Mouse (Mus musculus) liver, embryonic 18 days (tissue): ENCODE measurements around the gene Tas1r1. TPM values are rescaled to one million over a fixed set of nuclear protein-coding genes. Genes with fewer than 3 reads are reported as not detected.

Experiments used
- polyA plus RNA-seq: library from polyadenylated mRNA; depleted of rRNA; stranded (reverse); fragments of >200 nt; gene quantifications from 2 replicates; pipeline ENCODE4 v1.2.3, GENCODE M21; 2012; rRNA removed

Gene Tas1r1
- 0.04 and 0.08 TPM in 2 replicates for polyA plus RNA-seq

GRCm38 (mm10) chr4:152038225-152038984 is at the start of gene Tas1r1:
TSS of gene Tas1r1 (minus strand) at chr4:152038568.

GRCm38 (mm10) chr4:152072121-152072601 is 33.8 kb upstream of the Tas1r1 start, which contains the start of gene Plekhg5:
TSS of gene Plekhg5 (plus strand) at chr4:152072498.

GRCm38 (mm10) chr4:152038985-152039830 is 840 bp upstream of the Tas1r1 start, which contains the start of gene Nol9:
TSS of gene Nol9 (plus strand) at chr4:152039321.

GRCm38 (mm10) chr4:152027524-152027923 is 10.8 kb downstream of the Tas1r1 start, which contains the start of gene Zbtb48:
TSS of gene Zbtb48 (minus strand) at chr4:152027671.

GRCm38 (mm10) chr4:152008622-152009075 is 29.7 kb downstream of the Tas1r1 start, which contains the start of gene Klhl21:
TSS of gene Klhl21 (plus strand) at chr4:152008803.

GRCm38 (mm10) chr4:151996173-151996950 is 42.0 kb downstream of the Tas1r1 start, which contains the start of gene Phf13:
TSS of gene Phf13 (minus strand) at chr4:151996258.

GRCm38 (mm10) chr4:151988342-151989109 is 49.8 kb downstream of the Tas1r1 start, which contains the start of gene Thap3:
TSS of gene Thap3 (minus strand) at chr4:151988997.

Other genes starting within 250 kb of the Tas1r1 start
- gene Camta1, start 176.7 kb downstream of the Tas1r1 start, polyA plus RNA-seq: 6.8 and 10.7 TPM in 2 replicates
- 26.8 and 27.1 TPM in 2 replicates for gene Dnajc11, start 104.9 kb downstream of the Tas1r1 start, polyA plus RNA-seq
- 7.2 and 7.9 TPM in 2 replicates for gene Thap3, start 49.6 kb downstream of the Tas1r1 start, polyA plus RNA-seq
- 1.9 and 2.0 TPM in 2 replicates for gene Phf13, start 42.3 kb downstream of the Tas1r1 start, polyA plus RNA-seq
- 3.0 and 3.4 TPM in 2 replicates for gene Klhl21, start 29.8 kb downstream of the Tas1r1 start, polyA plus RNA-seq
- 9.7 and 11.2 TPM in 2 replicates for gene Zbtb48, start 10.9 kb downstream of the Tas1r1 start, polyA plus RNA-seq
- gene Nol9, start 753 bp upstream of the Tas1r1 start, polyA plus RNA-seq: 6.7 and 7.9 TPM in 2 replicates
- 2.6 TPM in 2 replicates for gene Plekhg5, start 33.9 kb upstream of the Tas1r1 start, polyA plus RNA-seq
- gene Tnfrsf25, start 77.4 kb upstream of the Tas1r1 start, polyA plus RNA-seq: 0.39 and 0.46 TPM in 2 replicates
- gene Espn, start 113.8 kb upstream of the Tas1r1 start, polyA plus RNA-seq: 1.3 and 1.6 TPM in 2 replicates
- gene Hes2, start 120.3 kb upstream of the Tas1r1 start, polyA plus RNA-seq: not detected in 2 replicates
- 9.0 and 9.1 TPM in 2 replicates for gene Acot7, start 139.6 kb upstream of the Tas1r1 start, polyA plus RNA-seq
- 1.4 TPM in 2 replicates for gene Gpr153, start 235.7 kb upstream of the Tas1r1 start, polyA plus RNA-seq